Mouse (Mus musculus) hindbrain, postnatal 0 days (tissue): ENCODE measurements around the gene Nat8l. TPM values are rescaled to one million over a fixed set of nuclear protein-coding genes. Genes with fewer than 3 reads are reported as not detected.

Experiments
- ATAC-seq: fragments of 200-750 bp; cut with Nextera tagmentation; 2 replicates; pipeline ENCODE4 v1.8.0; 2017; ENCODE audit warnings: mild to moderate bottlenecking, moderate TSS enrichment, moderate library complexity
- DNase-seq: peaks from one replicate; pipeline ENCODE4 v3.0.0-alpha.2; 2015; ENCODE audit warnings: low spot score
- H3K27ac ChIP-seq: fragments of 300-500 bp; sonication (generic); 2 replicates; pipeline ENCODE4 v1.5.1; 2014; ENCODE audit warnings: mild to moderate bottlenecking
- H3K27me3 ChIP-seq: fragments of 300-500 bp; sonication (generic); 2 replicates; pipeline ENCODE4 v1.6.1; 2014; ENCODE audit warnings: low read length, mixed read lengths; ENCODE audit not compliant: insufficient read depth
- H3K36me3 ChIP-seq: fragments of 300-500 bp; sonication (generic); 2 replicates; pipeline ENCODE4 v1.6.1; 2014; ENCODE audit warnings: low read length, mixed read lengths; ENCODE audit not compliant: insufficient read depth
- H3K4me1 ChIP-seq: fragments of 300-500 bp; sonication (generic); 2 replicates; pipeline ENCODE4 v1.6.1; 2014; ENCODE audit warnings: antibody characterized with exemption, low read length, mixed read lengths; ENCODE audit not compliant: insufficient read depth
- H3K4me2 ChIP-seq: fragments of 300-500 bp; sonication (generic); 2 replicates; pipeline ENCODE4 v1.6.1; 2014; ENCODE audit warnings: low read depth, mild to moderate bottlenecking, low read length, moderate library complexity, mixed read lengths
- H3K4me3 ChIP-seq: fragments of 300-500 bp; sonication (generic); 2 replicates; pipeline ENCODE4 v1.5.1; 2014; ENCODE audit warnings: low read length
- H3K9ac ChIP-seq: fragments of 300-500 bp; sonication (generic); replicated peaks from 2 replicates; pipeline ENCODE4 v1.6.1; 2014; ENCODE audit warnings: mild to moderate bottlenecking, low read length, moderate library complexity, mixed read lengths
- H3K9me3 ChIP-seq: fragments of 300-500 bp; sonication (generic); 2 replicates; pipeline ENCODE4 v1.6.1; 2016; ENCODE audit warnings: low read length, mixed read lengths
- CTCF ChIP-seq: IDR thresholded peaks from 2 replicates; pipeline ENCODE4 v1.5.1; 2016; ENCODE audit warnings: antibody characterized with exemption, control low read depth, low read depth
- WGBS: fragments of 180-500 bp; shearing (Covaris S2); extraction: QIAGEN DNeasy Blood & Tissue Kit; methylation state at CpG from one replicate; pipeline ENCODE4 v1.1.7; 2014; 5-methylcytosine and 5-hydroxymethylcytosine counted together
- polyA plus RNA-seq: library from polyadenylated mRNA; unstranded; fragments of >200 nt; fragmentation: Nextera tagmentation; extraction: Ambion mirVana; gene quantifications from 2 replicates; pipeline ENCODE4 v1.2.1, GENCODE M21; 2015
- total RNA-seq: library from RNA; depleted of rRNA; stranded (reverse); fragments of >200 nt; gene quantifications from 2 replicates; pipeline ENCODE4 v1.2.3, GENCODE M21; 2014

The Nat8l gene
- total and polyA plus RNA-seq, 2 experiments from 2014 or later = 6.4 to 50.9 TPM

- H3K9me3 ChIP-seq = no peaks in the 10 kb centered on the region
- WGBS = 3% methylated on average over 17 of the region's 55 CpGs
- H3K9ac ChIP-seq = peak overlapping the region; percentile 91
These were observed 886 bp downstream of the Nat8l start for GRCm38 (mm10) chr5:33996694-33997045.

DNA sequence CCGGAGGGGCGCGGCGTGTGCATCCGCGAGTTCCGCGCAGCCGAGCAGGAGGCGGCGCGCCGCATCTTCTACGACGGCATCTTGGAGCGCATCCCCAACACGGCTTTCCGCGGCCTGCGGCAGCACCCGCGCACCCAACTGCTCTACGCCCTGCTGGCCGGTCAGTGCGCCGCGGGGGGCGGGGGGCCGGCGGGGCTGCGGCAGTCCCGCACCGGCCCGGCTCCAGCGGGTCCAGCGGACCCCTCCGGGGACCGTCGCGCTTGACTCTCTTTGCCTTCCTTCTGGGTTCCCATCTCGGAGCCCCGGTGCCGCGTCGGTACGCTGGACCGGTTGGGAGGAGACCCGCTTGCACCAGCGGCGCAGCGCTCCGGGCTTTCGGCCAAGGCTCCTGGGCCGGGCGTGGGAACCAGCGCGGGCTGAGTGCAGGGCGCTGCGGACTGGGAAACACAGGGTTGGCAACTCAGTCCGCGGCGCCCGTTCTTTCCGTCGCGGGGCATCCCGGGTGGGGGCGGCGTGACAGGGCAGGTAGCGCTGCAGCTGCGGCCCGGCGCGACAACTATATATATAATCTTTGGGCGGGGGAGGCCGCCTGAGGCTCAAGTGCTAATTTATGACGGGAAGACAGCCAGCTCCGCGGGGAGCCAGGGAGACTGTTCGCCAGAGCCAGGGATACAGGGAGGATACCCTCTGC lies 1.4 kb downstream of the Nat8l start:
- H3K4me1 ChIP-seq = peaks cover 23% of the 10 kb centered on the region
- ATAC-seq (peak; percentile 8; the same call in 1 of the 2 replicates), DNase-seq (peak; percentile 74)
- H3K9ac ChIP-seq = peak overlapping the region; percentile 91
- H3K36me3 ChIP-seq = peaks cover 10% of the 10 kb centered on the region
- H3K9me3 ChIP-seq = no peaks in the 10 kb centered on the region
- peak overlapping the region; percentile 98 for H3K27ac ChIP-seq
- H3K27me3 ChIP-seq = no peaks in the 10 kb centered on the region
- WGBS = 1% methylated on average over 77 of the region's 80 CpGs
- no peak for TF ChIP-seq CTCF
- H3K4me3 ChIP-seq = peak overlapping the region; percentile 86
- peak overlapping the region; percentile 72 for H3K4me2 ChIP-seq

More at GRCm38 (mm10) chr5:33996694-33997045, 886 bp downstream of the Nat8l start:
- Histone ChIP-seq H3K27me3 (no peaks in the 10 kb centered on the region), H3K27ac (peak overlapping the region; percentile 98), H3K4me1 (peaks cover 23% of the 10 kb centered on the region), H3K4me2 (peak overlapping the region; percentile 72), H3K4me3 (peak overlapping the region; percentile 86), H3K36me3 (peaks cover 10% of the 10 kb centered on the region)
- no peak for DNase-seq
- peak; percentile 55 for ATAC-seq
- TF ChIP-seq CTCF = no peak

DNA sequence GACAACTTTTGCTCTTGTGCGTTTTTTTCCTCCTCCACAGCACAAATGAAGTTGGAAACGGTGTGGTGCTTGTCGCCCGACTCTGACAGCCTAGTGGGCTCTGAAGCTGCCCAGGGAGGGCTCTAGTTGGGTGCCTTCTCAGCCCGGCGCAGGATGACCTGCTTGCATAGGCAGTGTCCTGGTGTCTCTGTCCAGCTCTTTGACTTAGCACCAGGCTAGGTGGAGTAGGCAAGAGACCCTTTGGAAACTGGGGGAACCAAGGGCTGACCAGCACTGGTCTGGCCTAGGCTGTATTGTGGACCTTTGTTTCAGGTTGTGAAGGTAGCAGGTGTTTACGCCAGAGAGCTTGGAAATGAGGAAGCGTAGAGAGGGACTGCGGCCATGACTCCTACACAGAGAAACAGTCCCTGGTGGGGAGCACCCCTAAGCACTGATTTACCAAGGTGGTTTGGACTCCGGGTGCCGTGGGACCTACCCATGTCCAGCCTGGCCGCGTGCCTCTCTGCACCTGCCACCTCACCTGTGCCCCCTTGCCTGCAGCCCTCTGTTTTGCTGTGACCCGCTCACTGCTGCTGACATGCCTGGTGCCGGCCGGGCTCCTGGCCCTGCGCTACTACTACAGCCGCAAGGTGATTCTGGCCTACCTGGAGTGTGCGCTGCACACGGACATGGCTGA lies 2.2 kb downstream of the Nat8l start:
- TF ChIP-seq CTCF = no peak
- peaks cover 23% of the 10 kb centered on the region for H3K4me1 ChIP-seq
- no peaks in the 10 kb centered on the region for H3K9me3 ChIP-seq
- H3K4me2 ChIP-seq = peak overlapping the region; percentile 72
- H3K9ac ChIP-seq = peak overlapping the region; percentile 91; the same call in 1 of the 2 replicates
- no peaks in the 10 kb centered on the region for H3K27me3 ChIP-seq
- H3K27ac ChIP-seq = peak overlapping the region; percentile 98; the same call in 1 of the 2 replicates
- H3K4me3 ChIP-seq = peak overlapping the region; percentile 86
- 70% methylated on average over 20 of the region's 20 CpGs for WGBS
- ATAC-seq (no peak), DNase-seq (no peak)
- peaks cover 10% of the 10 kb centered on the region for H3K36me3 ChIP-seq

DNA sequence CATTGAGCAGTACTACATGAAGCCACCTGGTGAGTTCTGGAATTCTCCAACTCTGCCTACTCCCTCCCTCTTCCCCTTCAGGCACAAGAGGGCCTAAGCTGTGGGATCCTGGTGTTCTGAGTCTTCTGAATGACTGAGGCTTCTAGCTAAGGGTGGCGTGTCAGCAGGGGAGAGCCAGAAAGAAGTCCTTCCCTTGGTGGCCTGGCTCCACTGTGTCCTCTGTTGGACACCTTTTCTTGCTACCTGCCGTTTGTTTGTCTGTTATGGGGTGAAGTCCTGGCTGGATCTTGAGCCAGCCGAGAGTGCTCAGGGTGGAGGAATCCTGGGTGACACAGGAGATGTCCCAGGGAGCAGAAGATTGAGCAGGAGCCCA lies 2.7 kb downstream of the Nat8l start:
- no peak overlapping the region; the same call in 1 of the 2 replicates for H3K9ac ChIP-seq
- DNase-seq (no peak), ATAC-seq (no peak)
- no peak overlapping the region for H3K27ac ChIP-seq
- H3K4me3 ChIP-seq = peak overlapping the region; percentile 86
- H3K27me3 ChIP-seq = no peaks in the 10 kb centered on the region
- 91% methylated on average over 3 of the region's 3 CpGs for WGBS
- TF ChIP-seq CTCF = no peak
- peaks cover 23% of the 10 kb centered on the region for H3K4me1 ChIP-seq
- H3K9me3 ChIP-seq = no peaks in the 10 kb centered on the region
- H3K36me3 ChIP-seq = peaks cover 10% of the 10 kb centered on the region
- peak overlapping the region; percentile 72 for H3K4me2 ChIP-seq

DNA sequence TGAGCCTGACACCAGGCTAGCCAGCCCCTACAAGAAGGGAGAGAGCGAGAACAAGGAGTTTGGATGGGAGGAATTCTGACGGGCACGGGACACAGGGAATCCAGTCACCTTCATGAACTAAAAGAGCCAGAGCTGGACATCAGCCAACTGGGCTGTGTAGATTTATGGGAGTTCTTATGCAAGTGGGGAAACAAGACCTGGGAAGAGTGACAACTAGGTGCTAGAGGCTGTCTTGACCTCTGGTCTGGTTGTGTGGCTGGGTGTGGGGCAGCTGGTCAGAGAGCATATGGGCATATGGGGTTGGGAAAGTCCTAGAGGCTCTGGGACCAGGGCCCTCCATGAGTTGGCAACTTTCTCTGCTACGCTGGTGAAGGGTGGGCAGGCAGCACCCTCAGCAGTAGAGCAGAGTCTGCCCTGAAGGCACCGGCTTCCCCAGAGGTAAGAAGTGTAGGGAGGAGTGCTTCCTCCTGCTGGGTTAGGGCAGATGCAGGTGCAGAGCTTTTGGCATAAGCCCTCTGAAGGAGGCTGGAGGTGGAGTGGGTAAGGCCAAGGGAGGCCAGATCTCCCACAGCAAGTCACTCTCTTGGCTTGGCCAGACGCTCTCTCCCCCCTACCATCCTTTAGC lies 3.8 kb downstream of the Nat8l start:
- 73% methylated on average over 6 of the region's 6 CpGs for WGBS
- no peak for TF ChIP-seq CTCF
- DNase-seq = no peak
- Histone ChIP-seq H3K9me3 (no peaks in the 10 kb centered on the region), H3K9ac (0 out of 2 replicates have a peak overlapping the region, but pooled peaks have one; percentile 9), H3K36me3 (peaks cover 10% of the 10 kb centered on the region), H3K27me3 (no peaks in the 10 kb centered on the region), H3K4me1 (peaks cover 23% of the 10 kb centered on the region), H3K4me2 (0 out of 2 replicates have a peak overlapping the region, but pooled peaks have one; percentile 72), H3K27ac (no peak overlapping the region), H3K4me3 (no peak overlapping the region)
- ATAC-seq = no peak

- WGBS = 95% methylated on average over 25 of the region's 25 CpGs
- Histone ChIP-seq H3K9me3 (no peaks in the 10 kb centered on the region), H3K4me2 (no peak overlapping the region), H3K9ac (no peak overlapping the region), H3K27ac (no peak overlapping the region), H3K4me1 (peaks cover 23% of the 10 kb centered on the region), H3K36me3 (peaks cover 10% of the 10 kb centered on the region), H3K27me3 (no peaks in the 10 kb centered on the region), H3K4me3 (no peak overlapping the region)
- no peak for ATAC-seq
- no peak for TF ChIP-seq CTCF
- DNase-seq = no peak
These were observed 5.0 kb downstream of the Nat8l start for GRCm38 (mm10) chr5:34000809-34001208.
